Mouse (Mus musculus): ENCODE measurements around the gene Pgghg. TPM values are rescaled to one million over a fixed set of nuclear protein-coding genes. Genes with fewer than 3 reads are reported as not detected.

Gene Pgghg
- polyA plus RNA-seq, 1 experiment from 2014 or later, result 25.3 TPM

DNA sequence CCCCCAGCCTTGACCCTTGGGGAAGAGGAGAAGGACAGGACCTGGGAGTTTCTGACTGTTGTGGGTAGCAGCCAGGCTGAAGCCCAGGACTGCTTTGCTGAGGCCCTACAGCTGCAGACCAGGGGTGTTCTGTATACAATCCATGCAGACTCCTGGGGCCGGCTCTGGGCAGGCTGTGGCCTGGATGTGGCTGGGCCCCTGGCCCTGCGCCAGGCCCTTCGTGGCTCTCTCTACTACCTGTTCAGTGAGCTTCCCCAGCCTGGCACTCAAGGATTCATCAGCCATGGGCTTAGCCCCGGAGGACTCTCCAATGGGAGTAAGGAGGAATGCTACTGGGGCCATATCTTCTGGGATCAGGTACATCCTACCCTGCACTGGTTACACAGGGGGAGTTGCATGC, 2.2 kb downstream of the Pgghg start:
- no peak overlapping the region for H3K9ac ChIP-seq (replicated peaks; ENCODE audit: low read length)
- H3K27me3 ChIP-seq (ENCODE audit: insufficient read depth, low read length), result no peaks in the 10 kb centered on the region

GRCm38 (mm10) chr7:140944236-140944635, 3.0 kb downstream of the Pgghg start:
- H3K9me3 ChIP-seq (ENCODE audit: low read length), result no peaks in the 10 kb centered on the region
- peaks cover 24% of the 10 kb centered on the region; the same call in 1 of the 2 replicates for H3K4me1 ChIP-seq (ENCODE audit: insufficient read depth, low read length)
- no peak overlapping the region for H3K4me2 ChIP-seq (replicated peaks; ENCODE audit: low read depth, low read length)
- H3K27me3 ChIP-seq (ENCODE audit: insufficient read depth, low read length), result no peaks in the 10 kb centered on the region
- H3K4me3 ChIP-seq (ENCODE audit: low read length), result no peak overlapping the region
- 92% methylated on average over 7 of the region's 7 CpGs for WGBS
- no peak overlapping the region for H3K27ac ChIP-seq (ENCODE audit: low read length)
- peaks cover 27% of the 10 kb centered on the region for H3K36me3 ChIP-seq (ENCODE audit: insufficient read depth, low read length)
- no peak overlapping the region for H3K9ac ChIP-seq (replicated peaks; ENCODE audit: low read length)
- ATAC-seq (ENCODE audit: low FRiP score, low TSS enrichment), result no peak

More for the DNA sequence above, 2.2 kb downstream of the Pgghg start:
- no peak overlapping the region for H3K27ac ChIP-seq (ENCODE audit: low read length)
- H3K4me2 ChIP-seq (replicated peaks; ENCODE audit: low read depth, low read length), result no peak overlapping the region
- WGBS, result 81% methylated on average over 4 of the region's 4 CpGs
- H3K9me3 ChIP-seq (ENCODE audit: low read length), result no peaks in the 10 kb centered on the region
- no peak for ATAC-seq (ENCODE audit: low FRiP score, low TSS enrichment)
- peaks cover 18% of the 10 kb centered on the region for H3K36me3 ChIP-seq (ENCODE audit: insufficient read depth, low read length)
- no peak overlapping the region for H3K4me3 ChIP-seq (ENCODE audit: low read length)
- peaks cover 26% of the 10 kb centered on the region; the same call in 1 of the 2 replicates for H3K4me1 ChIP-seq (ENCODE audit: insufficient read depth, low read length)

DNA sequence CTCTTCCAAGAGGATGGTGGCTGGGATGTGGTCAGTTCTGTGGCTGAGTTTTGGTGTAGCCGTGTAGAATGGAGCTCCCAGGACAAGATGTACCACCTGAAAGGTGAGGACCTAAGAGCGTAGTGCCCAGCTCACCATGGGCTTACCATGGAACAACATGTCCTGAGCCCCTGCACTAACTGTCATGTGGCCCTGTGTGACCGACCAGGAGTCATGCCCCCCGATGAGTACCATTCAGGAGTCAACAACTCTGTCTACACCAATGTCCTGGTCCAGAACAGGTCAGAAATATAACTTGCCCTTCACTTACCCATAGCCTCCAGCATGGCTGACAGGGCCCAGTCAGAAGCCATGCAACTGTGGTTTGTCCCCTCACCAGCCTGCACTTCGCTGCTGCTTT, 4.1 kb downstream of the Pgghg start:
- Histone ChIP-seq H3K4me2 (replicated peaks; ENCODE audit: low read depth, low read length) (no peak overlapping the region), H3K4me3 (ENCODE audit: low read length) (no peak overlapping the region), H3K9me3 (ENCODE audit: low read length) (no peaks in the 10 kb centered on the region), H3K4me1 (ENCODE audit: insufficient read depth, low read length) (peaks cover 21% of the 10 kb centered on the region), H3K9ac (replicated peaks; ENCODE audit: low read length) (no peak overlapping the region), H3K36me3 (ENCODE audit: insufficient read depth, low read length) (peaks cover 34% of the 10 kb centered on the region), H3K27ac (ENCODE audit: low read length) (no peak overlapping the region), H3K27me3 (ENCODE audit: insufficient read depth, low read length) (no peaks in the 10 kb centered on the region)
- 92% methylated on average over 5 of the region's 5 CpGs for WGBS
- ATAC-seq (ENCODE audit: low FRiP score, low TSS enrichment), result no peak

DNA sequence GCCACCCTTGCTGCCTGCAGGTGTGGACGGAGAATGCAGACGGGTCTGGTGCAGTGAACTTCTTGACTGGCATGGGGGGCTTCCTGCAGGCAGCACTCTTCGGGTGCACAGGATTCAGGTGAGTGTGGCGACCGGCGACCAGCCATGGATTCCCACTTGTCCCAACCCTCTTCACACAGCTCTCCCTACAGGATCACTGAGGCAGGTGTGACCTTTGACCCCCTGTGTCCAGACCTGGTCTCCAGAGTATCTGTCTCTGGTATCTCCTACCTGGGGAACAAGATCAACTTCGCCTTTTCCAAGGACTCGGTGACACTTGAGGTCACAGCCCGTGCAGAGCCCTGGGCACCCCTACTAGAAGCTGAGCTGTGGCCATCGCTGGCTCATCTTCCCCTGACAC, 5.1 kb downstream of the Pgghg start:
- Histone ChIP-seq H3K9ac (replicated peaks; ENCODE audit: low read length) (no peak overlapping the region), H3K4me3 (ENCODE audit: low read length) (no peak overlapping the region), H3K27me3 (ENCODE audit: insufficient read depth, low read length) (no peaks in the 10 kb centered on the region), H3K4me2 (replicated peaks; ENCODE audit: low read depth, low read length) (no peak overlapping the region), H3K27ac (ENCODE audit: low read length) (no peak overlapping the region), H3K36me3 (ENCODE audit: insufficient read depth, low read length) (peaks cover 34% of the 10 kb centered on the region), H3K4me1 (ENCODE audit: insufficient read depth, low read length) (peaks cover 27% of the 10 kb centered on the region), H3K9me3 (ENCODE audit: low read length) (no peaks in the 10 kb centered on the region)
- no peak for ATAC-seq (ENCODE audit: low FRiP score, low TSS enrichment)
- WGBS, result 92% methylated on average over 10 of the region's 10 CpGs

- no peak overlapping the region for H3K4me2 ChIP-seq (replicated peaks; ENCODE audit: low read depth, low read length)
- peaks cover 33% of the 10 kb centered on the region for H3K4me1 ChIP-seq (ENCODE audit: insufficient read depth, low read length)
- no peaks in the 10 kb centered on the region for H3K9me3 ChIP-seq (ENCODE audit: low read length)
- H3K27ac ChIP-seq (ENCODE audit: low read length), result 0 out of 2 replicates have a peak overlapping the region, but pooled peaks have one; percentile 17
- H3K36me3 ChIP-seq (ENCODE audit: insufficient read depth, low read length), result peaks cover 34% of the 10 kb centered on the region
- H3K4me3 ChIP-seq (ENCODE audit: low read length), result no peak overlapping the region
- H3K9ac ChIP-seq (replicated peaks; ENCODE audit: low read length), result no peak overlapping the region
- 59% methylated on average over 7 of the region's 7 CpGs for WGBS
- H3K27me3 ChIP-seq (ENCODE audit: insufficient read depth, low read length), result no peaks in the 10 kb centered on the region
- ATAC-seq (ENCODE audit: low FRiP score, low TSS enrichment), result no peak
Measured at GRCm38 (mm10) chr7:140946980-140947379, 5.8 kb downstream of the Pgghg start.

DNA sequence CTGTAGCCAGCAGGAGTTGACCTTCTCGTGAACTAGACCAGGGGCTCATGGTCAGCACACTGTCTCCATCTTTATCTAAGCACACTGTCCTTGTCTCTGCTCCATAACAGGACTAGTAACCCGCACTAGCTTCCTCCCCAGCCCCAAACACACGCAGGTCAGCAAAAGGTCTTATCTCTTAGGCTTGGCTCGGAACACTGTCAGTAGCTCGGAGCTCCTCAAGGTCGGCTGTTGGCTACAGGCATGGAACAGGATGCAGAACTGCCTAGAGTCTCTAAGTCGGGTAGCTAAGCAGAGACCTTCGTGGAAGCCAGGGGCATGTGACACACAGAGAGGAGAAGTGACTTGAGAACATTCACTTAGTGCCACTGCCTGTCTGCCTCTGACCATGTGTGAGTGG, 7.0 kb downstream of the Pgghg start:
- 82% methylated on average over 8 of the region's 8 CpGs for WGBS
- no peak overlapping the region for H3K4me3 ChIP-seq (ENCODE audit: low read length)
- no peaks in the 10 kb centered on the region for H3K9me3 ChIP-seq (ENCODE audit: low read length)
- no peak overlapping the region for H3K4me2 ChIP-seq (replicated peaks; ENCODE audit: low read depth, low read length)
- H3K4me1 ChIP-seq (ENCODE audit: insufficient read depth, low read length), result peaks cover 23% of the 10 kb centered on the region
- peaks cover 34% of the 10 kb centered on the region for H3K36me3 ChIP-seq (ENCODE audit: insufficient read depth, low read length)
- no peak overlapping the region for H3K27ac ChIP-seq (ENCODE audit: low read length)
- no peaks in the 10 kb centered on the region for H3K27me3 ChIP-seq (ENCODE audit: insufficient read depth, low read length)
- no peak for ATAC-seq (ENCODE audit: low FRiP score, low TSS enrichment)
- H3K9ac ChIP-seq (replicated peaks; ENCODE audit: low read length), result no peak overlapping the region

GRCm38 (mm10) chr7:140949255-140949654, 8.1 kb downstream of the Pgghg start:
- peaks cover 34% of the 10 kb centered on the region for H3K36me3 ChIP-seq (ENCODE audit: insufficient read depth, low read length)
- no peaks in the 10 kb centered on the region for H3K9me3 ChIP-seq (ENCODE audit: low read length)
- no peaks in the 10 kb centered on the region for H3K27me3 ChIP-seq (ENCODE audit: insufficient read depth, low read length)
- no peak overlapping the region for H3K4me2 ChIP-seq (replicated peaks; ENCODE audit: low read depth, low read length)
- no peak overlapping the region for H3K4me3 ChIP-seq (ENCODE audit: low read length)
- H3K9ac ChIP-seq (replicated peaks; ENCODE audit: low read length), result no peak overlapping the region
- WGBS, result 85% methylated on average over 6 of the region's 6 CpGs
- H3K27ac ChIP-seq (ENCODE audit: low read length), result no peak overlapping the region
- peaks cover 33% of the 10 kb centered on the region for H3K4me1 ChIP-seq (ENCODE audit: insufficient read depth, low read length)
- no peak for ATAC-seq (ENCODE audit: low FRiP score, low TSS enrichment)

- Histone ChIP-seq H3K4me1 (ENCODE audit: insufficient read depth, low read length) (peaks cover 37% of the 10 kb centered on the region), H3K27me3 (ENCODE audit: insufficient read depth, low read length) (no peaks in the 10 kb centered on the region), H3K4me3 (ENCODE audit: low read length) (no peak within 1 kb of the TSS), H3K9ac (replicated peaks; ENCODE audit: low read length) (0 out of 2 replicates have a peak within 1 kb of the TSS, but pooled peaks have one; percentile 28), H3K36me3 (ENCODE audit: insufficient read depth, low read length) (peaks cover 34% of the 10 kb centered on the region), H3K4me2 (replicated peaks; ENCODE audit: low read depth, low read length) (peak within 1 kb of the TSS; percentile 14; the same call in 1 of the 2 replicates), H3K27ac (ENCODE audit: low read length) (peak within 1 kb of the TSS; percentile 61), H3K9me3 (ENCODE audit: low read length) (no peaks in the 10 kb centered on the region)
- no peak for ATAC-seq (ENCODE audit: low FRiP score, low TSS enrichment)
- WGBS, result 53% methylated on average over 16 of the region's 16 CpGs
Measured at GRCm38 (mm10) chr7:140949824-140950530, 8.8 kb downstream of the Pgghg start, which contains the start of gene Ifitm5. Ifitm5 (minus strand) TSS chr7:140950291.

- peaks cover 39% of the 10 kb centered on the region for H3K4me1 ChIP-seq (ENCODE audit: insufficient read depth, low read length)
- 20% methylated on average over 8 of the region's 8 CpGs for WGBS
- ATAC-seq (ENCODE audit: low FRiP score, low TSS enrichment), result no peak
- H3K27ac ChIP-seq (ENCODE audit: low read length), result peak overlapping the region; percentile 61
- no peak overlapping the region for H3K4me3 ChIP-seq (ENCODE audit: low read length)
- no peaks in the 10 kb centered on the region for H3K27me3 ChIP-seq (ENCODE audit: insufficient read depth, low read length)
- H3K4me2 ChIP-seq (replicated peaks; ENCODE audit: low read depth, low read length), result peak overlapping the region; percentile 14; the same call in 1 of the 2 replicates
- no peaks in the 10 kb centered on the region for H3K9me3 ChIP-seq (ENCODE audit: low read length)
- peaks cover 34% of the 10 kb centered on the region for H3K36me3 ChIP-seq (ENCODE audit: insufficient read depth, low read length)
- 0 out of 2 replicates have a peak overlapping the region, but pooled peaks have one; percentile 28 for H3K9ac ChIP-seq (replicated peaks; ENCODE audit: low read length)
Measured at GRCm38 (mm10) chr7:140951051-140951450, 9.9 kb downstream of the Pgghg start.

DNA sequence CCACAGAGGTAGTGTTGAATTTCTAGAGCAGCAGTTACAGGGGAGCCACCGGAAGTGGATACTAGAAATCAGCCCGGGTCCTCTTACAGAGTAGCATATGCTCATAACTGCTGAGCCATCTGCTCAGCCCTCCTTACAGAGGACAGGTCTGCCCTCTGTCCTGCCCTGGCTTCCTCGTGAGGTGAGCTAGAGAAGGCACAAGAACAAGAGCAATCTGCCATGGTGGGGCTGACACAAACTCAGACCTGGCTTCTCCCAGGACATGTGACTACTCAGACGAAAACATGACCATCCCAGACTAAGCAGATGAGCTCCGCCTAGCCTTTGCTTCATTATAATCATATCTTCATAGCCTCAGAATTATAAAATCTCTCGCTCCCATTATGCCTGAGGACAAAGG, 10.6 kb downstream of the Pgghg start:
- Histone ChIP-seq H3K4me3 (ENCODE audit: low read length) (no peak overlapping the region), H3K4me2 (replicated peaks; ENCODE audit: low read depth, low read length) (no peak overlapping the region), H3K9me3 (ENCODE audit: low read length) (no peaks in the 10 kb centered on the region), H3K27me3 (ENCODE audit: insufficient read depth, low read length) (no peaks in the 10 kb centered on the region), H3K4me1 (ENCODE audit: insufficient read depth, low read length) (peaks cover 46% of the 10 kb centered on the region), H3K36me3 (ENCODE audit: insufficient read depth, low read length) (peaks cover 29% of the 10 kb centered on the region), H3K27ac (ENCODE audit: low read length) (peak overlapping the region; percentile 61; the same call in 1 of the 2 replicates), H3K9ac (replicated peaks; ENCODE audit: low read length) (no peak overlapping the region)
- no peak for ATAC-seq (ENCODE audit: low FRiP score, low TSS enrichment)
- WGBS, result 60% methylated on average over 6 of the region's 6 CpGs

All from kidney, embryonic 16.5 days (tissue).